Mouse (Mus musculus) megakaryocyte, embryonic 14.5 days (primary cell): ENCODE measurements around the gene Qprt. TPM values are rescaled to one million over a fixed set of nuclear protein-coding genes. Genes with fewer than 3 reads are reported as not detected.
A peak's percentile ranks its signal among the peaks of the same experiment; 100 is the strongest.

Experiments
- H3K27me3 ChIP-seq: replicated peaks from 2 replicates; pipeline ENCODE3; 2012; ENCODE audit warnings: inconsistent platforms
- H3K36me3 ChIP-seq: replicated peaks from 2 replicates; pipeline ENCODE3; 2012; ENCODE audit warnings: low read length, inconsistent platforms, mixed read lengths
- H3K4me1 ChIP-seq: 2 replicates; pipeline ENCODE4 v1.6.1; 2012; ENCODE audit warnings: inconsistent platforms
- H3K4me3 ChIP-seq: replicated peaks from 2 replicates; pipeline ENCODE3; 2012; ENCODE audit warnings: moderate library complexity, mild to moderate bottlenecking, inconsistent platforms
- H3K9me3 ChIP-seq: 2 replicates; pipeline ENCODE4 v1.6.1; 2012; ENCODE audit warnings: inconsistent platforms
- FLI1 ChIP-seq: IDR thresholded peaks from 2 replicates; pipeline ENCODE4 v1.6.1; 2012; ENCODE audit warnings: low read length, inconsistent platforms, mixed read lengths
- GATA1 ChIP-seq: IDR thresholded peaks from 3 replicates; pipeline ENCODE4 v1.6.1; 2012; ENCODE audit warnings: mixed read lengths, low read length, inconsistent platforms, borderline replicate concordance
- polyA plus RNA-seq: library from polyadenylated mRNA; stranded (reverse); fragments of >175 nt; gene quantifications from 2 replicates; pipeline ENCODE4 v1.2.3, GENCODE M21; 2012; ENCODE audit warnings: low replicate concordance; ENCODE audit not compliant: insufficient read depth

The Qprt gene
- polyA plus RNA-seq, 1 experiment = not detected

DNA sequence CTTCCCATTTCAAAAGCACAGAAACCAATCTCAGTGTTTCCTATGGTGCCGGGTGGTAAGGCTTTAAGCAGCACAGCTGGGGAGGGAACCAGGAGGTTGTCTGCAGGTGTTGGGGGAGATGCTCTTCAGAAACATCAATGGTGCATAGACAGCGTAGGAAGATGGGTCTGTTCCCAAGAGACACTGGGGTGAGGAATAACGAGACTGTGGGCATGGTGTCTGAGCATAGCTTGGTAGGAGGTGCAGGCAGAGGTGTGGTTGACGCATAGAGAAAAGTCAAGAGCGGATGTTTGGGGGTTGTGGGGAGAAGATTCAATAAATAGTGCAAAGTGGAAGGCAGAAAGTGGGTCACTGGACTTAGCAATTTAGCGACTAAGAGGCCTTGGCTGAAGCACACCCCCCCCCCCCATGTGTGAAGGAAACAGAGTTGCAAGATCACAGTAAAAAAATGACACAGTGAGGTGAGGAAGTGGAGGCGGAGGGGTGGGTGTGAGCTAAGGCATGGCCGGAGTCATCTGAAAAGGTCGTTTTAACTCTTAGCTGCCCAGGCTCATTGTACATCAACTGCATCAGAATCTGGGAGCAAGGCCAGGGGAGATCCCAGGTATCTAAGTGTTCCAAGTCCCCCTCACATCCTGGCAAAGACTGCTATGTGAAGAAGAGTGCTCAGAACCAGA is 9.0 kb downstream of the Qprt start:
- Histone ChIP-seq H3K4me1 (peaks cover 68% of the 10 kb centered on the region), H3K36me3 (no peaks in the 10 kb centered on the region), H3K4me3 (peak overlapping the region; percentile 64), H3K27me3 (no peaks in the 10 kb centered on the region), H3K9me3 (no peaks in the 10 kb centered on the region)
- TF ChIP-seq FLI1 = no peak
- TF ChIP-seq GATA1 = no peak

DNA sequence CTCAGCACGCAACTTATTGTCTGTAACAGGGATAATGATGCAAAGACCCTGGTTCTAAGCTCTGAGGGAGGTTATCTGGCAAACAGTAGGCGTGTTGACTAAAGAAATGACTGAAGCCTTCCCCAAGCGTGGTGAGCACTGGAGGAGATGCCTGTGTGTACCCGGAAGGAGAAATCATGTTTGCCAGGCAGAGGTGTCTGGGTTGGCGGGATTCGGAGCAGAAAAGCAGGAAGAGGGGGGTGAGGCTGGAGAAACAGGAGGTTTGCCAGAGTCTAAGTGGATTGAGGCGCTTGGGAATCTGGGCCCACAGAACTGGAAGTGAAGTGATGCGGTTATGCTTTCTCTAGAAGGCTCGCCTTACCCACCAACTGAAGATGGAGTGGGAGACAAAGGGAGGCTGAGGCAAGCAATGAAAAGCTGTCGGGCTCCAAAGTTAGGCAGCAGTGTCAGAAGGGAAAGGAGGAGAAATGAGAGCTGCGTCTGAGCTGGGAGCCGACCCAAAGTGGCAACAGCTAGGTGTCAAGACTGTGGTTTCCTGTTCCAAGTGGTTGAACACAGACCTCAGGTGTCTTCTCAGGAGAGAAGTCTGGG is 9.7 kb downstream of the Qprt start:
- H3K4me3 ChIP-seq = no peak overlapping the region
- H3K9me3 ChIP-seq = no peaks in the 10 kb centered on the region
- peaks cover 1% of the 10 kb centered on the region for H3K27me3 ChIP-seq
- TF ChIP-seq GATA1 = no peak
- no peak for TF ChIP-seq FLI1
- peaks cover 61% of the 10 kb centered on the region for H3K4me1 ChIP-seq
- H3K36me3 ChIP-seq = no peaks in the 10 kb centered on the region

DNA sequence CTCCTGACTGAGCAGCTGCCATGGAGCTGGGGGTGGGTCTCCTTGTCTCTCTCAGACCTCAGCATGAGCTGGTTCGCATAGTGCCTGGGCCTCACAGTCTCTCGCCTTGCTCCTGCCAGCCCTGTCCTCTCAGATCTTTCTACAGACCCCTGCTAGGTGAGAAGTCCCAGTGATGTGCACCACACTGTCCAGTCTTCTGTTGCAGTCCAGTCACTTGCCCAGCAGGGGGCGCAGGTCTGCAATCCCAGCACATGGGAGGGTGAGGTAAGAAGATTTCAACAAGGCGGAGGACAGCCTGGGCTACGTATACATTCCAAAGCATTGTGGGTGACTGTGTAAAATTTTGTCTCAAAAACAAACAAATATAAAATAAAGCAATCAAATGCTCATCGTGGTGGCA is 10.6 kb downstream of the Qprt start:
- H3K36me3 ChIP-seq = no peaks in the 10 kb centered on the region
- H3K9me3 ChIP-seq = no peaks in the 10 kb centered on the region
- H3K4me3 ChIP-seq = no peak overlapping the region
- peaks cover 8% of the 10 kb centered on the region for H3K27me3 ChIP-seq
- peaks cover 64% of the 10 kb centered on the region for H3K4me1 ChIP-seq
- TF ChIP-seq FLI1 = no peak
- TF ChIP-seq GATA1 = no peak

DNA sequence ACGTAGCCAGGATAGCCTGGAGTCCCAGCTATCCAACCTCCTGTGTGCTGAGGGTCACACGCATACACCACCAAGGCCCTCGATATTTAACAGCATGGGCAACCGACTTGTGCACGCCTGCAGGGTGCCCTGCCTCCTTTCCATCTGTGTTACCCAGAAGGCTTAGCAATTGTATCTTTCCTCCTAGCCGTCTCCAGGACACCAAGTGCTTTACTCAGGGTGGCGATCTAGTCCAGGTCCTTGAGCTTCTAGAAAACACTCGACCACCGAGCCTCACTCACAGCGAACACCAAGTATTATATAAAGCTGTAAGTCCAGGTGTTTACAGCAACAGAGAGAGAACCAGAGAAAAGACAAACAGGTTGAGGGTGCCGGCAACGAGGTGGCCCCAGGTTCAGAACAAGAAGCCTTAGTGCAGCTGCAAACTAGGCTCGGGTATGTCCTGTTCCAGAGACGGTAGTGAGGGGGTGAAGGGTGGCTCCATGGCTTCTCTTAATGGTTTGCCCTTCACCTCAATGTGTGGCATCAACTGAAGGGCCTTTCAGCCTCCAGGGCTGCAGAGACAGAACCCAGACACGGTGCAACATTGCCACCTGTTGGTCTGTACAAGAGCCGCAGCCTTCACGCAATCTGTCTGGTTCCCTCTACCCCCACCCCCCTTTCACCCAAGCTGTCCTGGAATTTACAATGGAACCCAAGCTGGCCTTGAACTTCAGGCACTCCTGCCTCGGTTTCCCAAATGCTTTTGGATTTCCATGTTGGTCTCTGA is 11.6 kb downstream of the Qprt start:
- peaks cover 65% of the 10 kb centered on the region for H3K4me1 ChIP-seq
- TF ChIP-seq FLI1 = no peak
- TF ChIP-seq GATA1 = no peak
- no peaks in the 10 kb centered on the region for H3K36me3 ChIP-seq

DNA sequence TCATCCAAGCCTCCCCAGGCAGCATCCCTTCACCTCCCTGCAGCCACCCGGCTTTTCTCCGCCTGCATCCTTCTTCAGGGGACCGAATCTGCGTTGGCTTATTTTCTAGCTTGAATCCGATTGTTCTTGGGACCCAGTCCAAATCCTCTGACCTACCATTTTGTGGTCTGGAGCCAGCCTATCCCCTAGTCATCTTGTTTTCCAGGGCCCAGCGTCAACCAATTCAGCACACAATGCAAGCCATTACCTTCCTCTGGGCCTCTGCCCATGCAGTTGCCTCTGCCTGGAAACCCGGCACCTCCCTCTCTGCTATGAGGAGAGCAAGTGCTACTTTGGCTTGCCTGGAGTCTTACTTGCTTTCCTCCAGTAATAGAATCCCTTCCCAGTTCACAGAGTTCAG is 16.5 kb downstream of the Qprt start:
- H3K4me1 ChIP-seq = peaks cover 61% of the 10 kb centered on the region
- TF ChIP-seq GATA1 = no peak
- no peak for TF ChIP-seq FLI1
- H3K36me3 ChIP-seq = no peaks in the 10 kb centered on the region
- H3K4me3 ChIP-seq = no peak overlapping the region
- no peaks in the 10 kb centered on the region for H3K9me3 ChIP-seq
- peaks cover 16% of the 10 kb centered on the region for H3K27me3 ChIP-seq

More for the DNA sequence above, 11.6 kb downstream of the Qprt start:
- Histone ChIP-seq H3K27me3 (peaks cover 14% of the 10 kb centered on the region), H3K9me3 (no peaks in the 10 kb centered on the region), H3K4me3 (no peak overlapping the region)

DNA sequence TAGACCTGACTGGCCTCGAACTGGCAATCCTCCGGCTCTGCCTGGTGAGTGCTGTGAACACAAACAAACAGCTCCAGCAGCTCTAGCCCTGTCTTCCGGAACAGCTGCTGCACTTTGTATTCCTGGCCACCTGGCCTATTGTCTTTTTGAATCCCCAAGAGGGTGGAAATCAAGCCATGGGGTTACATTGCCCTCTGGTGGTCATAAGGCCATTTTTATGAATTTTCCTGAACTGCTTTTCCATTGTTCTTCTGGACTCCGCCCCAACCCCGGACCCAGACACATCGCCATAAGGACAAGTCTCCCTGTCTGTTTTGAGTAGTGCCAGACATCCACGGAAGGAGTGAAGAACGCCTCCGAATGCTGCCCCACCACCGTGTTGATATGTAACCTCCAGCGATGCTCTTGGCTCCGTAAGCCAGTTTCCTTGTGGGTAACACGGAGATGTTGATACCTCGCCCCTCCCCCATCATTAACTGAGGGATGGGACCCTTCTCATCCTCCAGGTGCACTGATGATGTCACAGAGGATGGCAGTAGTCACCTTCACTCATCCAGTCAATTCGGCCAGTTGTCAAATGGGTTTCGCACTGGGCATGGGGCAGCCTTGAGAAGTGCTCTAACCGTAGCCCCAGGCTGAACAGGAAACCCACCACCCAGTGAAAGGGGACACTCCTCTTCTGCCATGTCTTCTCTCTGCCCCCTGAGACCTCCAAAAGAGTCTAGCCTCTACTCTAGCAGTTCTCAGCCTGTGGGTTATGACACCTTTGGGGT is 17.3 kb downstream of the Qprt start:
- TF ChIP-seq FLI1 (no peak), GATA1 (no peak)
- Histone ChIP-seq H3K36me3 (no peaks in the 10 kb centered on the region), H3K27me3 (peaks cover 18% of the 10 kb centered on the region), H3K4me1 (peaks cover 62% of the 10 kb centered on the region), H3K4me3 (peak overlapping the region; percentile 84), H3K9me3 (no peaks in the 10 kb centered on the region)

DNA sequence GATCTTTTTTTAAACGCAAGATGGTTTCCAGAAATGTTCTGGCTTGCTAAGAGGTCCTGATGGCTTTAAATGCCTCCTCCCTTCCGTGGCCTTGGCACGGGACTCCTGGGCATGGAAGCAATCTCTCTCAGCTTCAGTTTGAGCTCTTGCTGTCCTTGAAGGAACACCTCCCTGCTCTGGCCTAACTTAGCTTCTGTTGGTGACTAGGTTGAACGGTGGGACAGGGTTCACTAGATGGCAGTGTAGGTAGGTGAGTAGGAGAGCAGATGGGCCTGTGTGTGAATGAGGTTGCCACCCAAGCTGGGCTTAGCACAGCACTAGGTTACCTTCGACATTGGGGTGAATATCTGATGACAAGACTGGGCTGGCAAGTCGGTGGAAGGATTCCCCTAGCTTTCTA is 18.1 kb downstream of the Qprt start:
- H3K27me3 ChIP-seq = peaks cover 18% of the 10 kb centered on the region
- H3K4me3 ChIP-seq = no peak overlapping the region
- 0 out of 2 replicates have a peak, but pooled peaks cover under 1% of the 10 kb centered on the region for H3K9me3 ChIP-seq
- peaks cover 61% of the 10 kb centered on the region for H3K4me1 ChIP-seq
- TF ChIP-seq GATA1 = no peak
- no peak for TF ChIP-seq FLI1
- no peaks in the 10 kb centered on the region for H3K36me3 ChIP-seq

DNA sequence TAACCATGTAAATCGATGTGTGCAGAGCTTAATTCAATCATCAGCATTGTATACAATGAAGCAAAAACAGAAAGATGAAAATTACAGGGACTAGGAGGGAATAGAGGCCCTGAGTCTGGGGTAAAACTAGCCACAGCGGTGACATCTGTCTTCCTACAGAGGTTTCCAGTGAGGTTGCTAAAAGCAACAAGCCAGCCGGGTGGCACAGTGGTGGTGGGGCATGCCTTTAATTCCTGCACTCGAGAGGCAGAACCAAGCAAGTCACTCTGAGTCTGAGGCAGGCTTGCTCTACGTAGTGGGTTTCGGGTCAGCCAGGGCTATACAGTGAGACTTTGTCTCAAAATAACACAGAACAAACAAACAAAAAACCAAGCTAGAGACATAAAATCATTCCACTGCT is 19.9 kb downstream of the Qprt start:
- Histone ChIP-seq H3K27me3 (peaks cover 15% of the 10 kb centered on the region), H3K36me3 (peaks cover 3% of the 10 kb centered on the region)
- TF ChIP-seq GATA1 = no peak
- no peak for TF ChIP-seq FLI1

DNA sequence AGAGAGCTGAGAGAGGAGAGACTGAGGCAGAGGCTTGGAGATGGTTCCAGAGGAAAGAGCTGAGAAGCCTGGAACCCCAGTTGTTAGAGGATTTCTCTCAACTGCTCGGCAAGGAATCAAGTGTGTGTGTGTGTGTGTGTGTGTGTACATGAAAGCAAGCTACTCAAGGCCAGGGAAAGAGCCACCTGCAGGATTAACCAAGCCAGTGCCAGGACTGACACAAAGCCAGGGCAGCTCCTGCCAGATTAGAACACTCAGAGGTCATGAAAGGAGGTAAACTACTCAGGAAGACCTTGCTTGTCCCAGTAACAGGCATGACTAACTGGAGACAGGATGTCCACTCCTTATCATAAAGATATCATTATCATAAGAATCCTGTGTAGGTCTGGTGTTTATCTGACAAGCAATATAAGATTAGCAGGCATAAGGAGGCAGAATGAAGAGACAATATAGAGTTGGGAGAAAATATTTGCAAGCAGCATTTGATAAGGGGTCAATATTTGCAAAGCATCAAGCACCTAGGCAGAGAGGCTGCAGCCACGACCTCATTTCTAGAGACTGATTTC is 20.5 kb downstream of the Qprt start:
- peaks cover 65% of the 10 kb centered on the region for H3K4me1 ChIP-seq
- H3K36me3 ChIP-seq = peaks cover 3% of the 10 kb centered on the region
- H3K9me3 ChIP-seq = peaks cover 5% of the 10 kb centered on the region; the same call in 1 of the 2 replicates
- no peak overlapping the region for H3K4me3 ChIP-seq
- TF ChIP-seq FLI1 (no peak), GATA1 (no peak)
- H3K27me3 ChIP-seq = peaks cover 11% of the 10 kb centered on the region

More for the DNA sequence above, 19.9 kb downstream of the Qprt start:
- H3K4me1 ChIP-seq = peaks cover 67% of the 10 kb centered on the region
- H3K9me3 ChIP-seq = peaks cover 5% of the 10 kb centered on the region; the same call in 1 of the 2 replicates
- no peak overlapping the region for H3K4me3 ChIP-seq
